Mouse (Mus musculus): ENCODE measurements around the gene Mtnr1a. TPM values are rescaled to one million over a fixed set of nuclear protein-coding genes. Genes with fewer than 3 reads are reported as not detected.
"Not testable (repeated sequence)": the region's sequence is repeated elsewhere in the genome, so short reads cannot be mapped to it uniquely, and the experiment has no call there.

Gene Mtnr1a
- total RNA-seq (2021): not detected
- long read RNA-seq, experiment 1: 0 reads
- long read RNA-seq, experiment 2: 0 reads

DNA sequence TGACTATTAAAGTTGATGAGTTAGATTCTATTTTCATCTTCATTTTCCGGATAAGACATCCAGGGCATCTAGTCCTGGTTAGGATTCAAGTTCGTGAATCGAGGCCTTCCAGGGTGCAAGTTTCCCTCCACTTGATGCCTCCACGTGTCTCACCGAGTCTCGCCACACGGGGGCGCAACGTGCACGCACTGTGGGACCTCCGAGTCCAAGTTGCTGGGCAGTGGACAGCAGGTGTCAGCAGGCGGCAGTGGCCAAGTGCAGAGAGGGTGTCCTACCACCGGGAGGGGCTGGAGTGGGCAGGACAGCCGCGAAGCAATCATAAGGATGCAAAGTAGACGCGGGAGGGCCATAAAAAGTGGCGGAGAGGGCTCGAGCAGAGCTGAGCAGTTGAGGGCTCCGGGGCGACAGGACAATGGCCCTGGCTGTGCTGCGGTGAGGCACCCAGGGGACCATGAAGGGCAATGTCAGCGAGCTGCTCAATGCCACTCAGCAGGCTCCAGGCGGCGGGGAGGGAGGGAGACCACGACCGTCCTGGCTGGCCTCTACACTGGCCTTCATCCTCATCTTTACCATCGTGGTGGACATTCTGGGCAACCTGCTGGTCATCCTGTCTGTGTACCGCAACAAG is at the start of gene Mtnr1a:
TSS of gene Mtnr1a (plus strand) at position 379 of the 628 bp plus-strand sequence.
- peak; percentile 82 to 94 for DNase-seq (ENCODE audit: low spot score in 2 of 2)
- intact Hi-C loops (cut with DNase I): loop anchor here (1.0 kb wide), 1 partner anchor 167 kb away; no protein-coding TSS in a partner anchor

DNA sequence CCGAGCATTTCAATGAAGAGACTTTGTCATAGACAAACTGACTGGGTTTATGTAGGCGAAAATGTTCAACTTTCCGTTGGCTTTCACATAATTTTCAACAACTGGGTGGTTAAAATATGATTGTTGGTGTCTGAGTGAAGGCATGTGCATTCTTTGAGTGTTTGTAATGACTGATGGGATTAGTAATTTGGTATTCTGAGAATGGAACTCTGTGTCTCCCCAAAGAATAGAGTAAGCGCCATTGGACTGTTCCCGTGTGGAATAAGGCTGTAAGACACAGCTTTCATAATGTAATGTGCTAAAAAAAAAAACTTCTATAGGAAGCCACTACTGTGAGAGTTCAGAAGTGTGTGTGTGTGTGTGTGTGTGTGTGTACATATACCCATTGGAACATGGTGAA is 49.7 kb upstream of the Mtnr1a start:
- intact Hi-C loops (cut with DNase I): no loop called here
- DNase-seq (ENCODE audit: low spot score in 2 of 2): no peak

DNA sequence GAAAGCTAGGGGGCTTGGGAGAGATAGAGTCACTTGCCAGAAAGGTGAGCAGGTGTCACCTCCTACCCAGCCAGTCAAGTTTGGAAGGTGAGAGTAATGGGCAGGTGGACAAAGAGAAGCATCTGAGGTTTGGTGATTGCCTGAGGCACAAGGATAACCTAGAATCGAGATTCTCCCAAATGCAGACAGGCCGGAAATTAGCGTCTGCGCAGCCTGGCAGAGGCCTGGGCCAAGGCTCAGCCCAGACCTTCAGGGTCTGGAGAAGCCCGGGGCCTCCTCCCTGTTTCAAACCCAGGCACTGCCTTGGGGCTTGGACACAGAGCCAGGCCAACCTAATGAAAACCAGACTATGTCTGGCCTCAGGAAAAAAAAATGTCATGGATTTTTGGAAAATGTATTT is 47.8 kb upstream of the Mtnr1a start:
- intact Hi-C loops (cut with DNase I): no loop called here
- no peak for DNase-seq (ENCODE audit: low spot score in 2 of 2)

DNA sequence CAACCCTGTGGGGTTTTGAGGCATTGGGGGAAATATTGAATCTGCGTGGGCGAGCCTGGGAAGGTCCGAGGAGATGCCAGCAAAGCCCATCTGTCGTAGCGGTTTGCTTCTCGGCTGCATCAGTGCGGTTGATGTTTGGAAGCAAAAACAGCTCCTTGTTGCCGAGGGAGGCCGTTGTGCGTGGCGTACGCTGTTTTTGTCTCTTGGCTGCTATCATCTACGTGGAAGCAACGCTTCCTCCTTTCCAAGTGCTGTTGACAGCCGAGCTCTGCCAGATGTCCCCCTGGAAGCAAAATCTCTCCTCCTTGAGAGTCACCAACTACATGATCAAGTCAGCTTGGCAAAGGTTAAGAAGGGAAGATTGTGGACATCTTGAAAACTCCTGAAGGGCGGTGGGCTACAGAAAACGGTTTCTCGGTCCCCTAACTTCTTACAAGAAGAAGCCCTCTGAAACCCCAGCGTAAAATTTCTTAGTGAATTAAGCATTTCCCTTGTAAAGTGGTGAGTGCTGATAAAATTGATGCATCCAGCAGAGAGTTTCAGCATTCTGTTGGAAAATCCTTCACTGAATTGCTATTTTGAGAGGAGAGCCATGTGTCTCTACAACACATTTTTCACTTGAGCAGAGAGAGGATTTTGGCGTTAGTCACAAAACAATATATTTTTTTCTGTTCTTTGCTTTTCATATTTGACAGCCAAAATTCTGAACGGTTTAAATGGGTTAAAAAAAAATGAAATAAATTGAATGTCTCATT is 46.8 kb upstream of the Mtnr1a start:
- intact Hi-C loops (cut with DNase I): no loop called here
- peak; percentile 69 to 76 for DNase-seq (ENCODE audit: low spot score in 2 of 2)

DNA sequence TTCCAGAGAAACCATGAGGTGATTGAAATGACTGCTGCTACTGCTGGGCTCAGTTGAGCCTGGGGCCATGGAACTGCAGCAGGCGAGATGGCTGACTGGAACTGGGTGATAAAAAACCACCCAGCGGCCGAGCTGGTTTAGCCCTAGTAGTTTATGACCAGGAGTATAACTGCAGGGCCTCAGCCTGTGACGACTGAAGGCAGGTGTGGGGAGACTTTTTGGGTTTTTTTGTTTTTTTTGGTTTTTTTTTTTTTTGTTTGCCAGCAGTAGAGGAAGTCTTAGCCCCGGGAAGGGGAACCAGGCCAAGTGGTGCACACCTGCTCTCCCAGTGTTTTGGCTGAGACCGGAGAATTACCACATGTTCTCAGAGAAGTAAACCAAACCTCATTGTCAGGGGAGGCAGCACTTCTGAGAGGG is 40.8 kb upstream of the Mtnr1a start:
- DNase-seq (ENCODE audit: low spot score in 2 of 2): no peak
- intact Hi-C loops (cut with DNase I): no loop called here

DNA sequence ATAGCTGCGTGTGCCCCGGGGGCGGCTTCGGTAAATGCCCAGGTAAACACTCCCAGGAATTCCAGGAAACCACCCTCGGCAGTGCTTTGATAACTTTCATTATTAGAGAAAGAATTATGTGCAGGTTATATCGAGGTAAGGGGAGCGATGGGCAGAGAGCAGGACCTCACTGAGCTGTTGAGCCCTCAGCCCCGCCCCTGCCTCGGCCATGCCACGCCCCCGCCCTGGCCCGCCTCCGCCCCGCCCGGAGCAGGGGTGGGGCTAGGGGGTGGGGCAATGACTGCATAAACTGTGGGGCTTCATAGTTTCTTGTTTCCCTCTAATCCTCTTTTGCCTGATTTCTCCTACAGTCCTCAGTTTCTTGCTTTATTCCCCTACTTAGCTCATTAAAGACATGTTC is 30.6 kb upstream of the Mtnr1a start:
- intact Hi-C loops (cut with DNase I): no loop called here
- no peak for DNase-seq (ENCODE audit: low spot score in 2 of 2)

DNA sequence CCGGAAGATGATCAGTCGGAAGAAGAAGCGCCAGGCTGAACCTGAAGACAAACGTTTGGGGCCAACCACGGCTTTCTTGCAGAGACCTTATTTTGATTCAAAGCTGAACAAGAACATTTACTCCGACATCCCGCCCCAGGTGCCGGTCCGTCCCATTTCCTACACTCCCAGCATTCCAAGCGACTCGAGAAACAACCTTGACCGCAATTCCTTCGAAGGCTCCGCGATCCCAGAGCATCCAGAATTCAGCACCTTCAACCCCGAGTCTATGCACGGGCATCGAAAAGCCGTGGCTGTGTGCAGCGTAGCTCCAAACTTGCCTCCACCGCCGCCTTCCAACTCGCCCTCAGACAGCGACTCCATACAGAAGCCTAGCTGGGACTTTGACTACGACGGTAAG is 24.8 kb upstream of the Mtnr1a start:
- intact Hi-C loops (cut with DNase I): no loop called here
- no peak for DNase-seq (ENCODE audit: low spot score in 2 of 2)

DNA sequence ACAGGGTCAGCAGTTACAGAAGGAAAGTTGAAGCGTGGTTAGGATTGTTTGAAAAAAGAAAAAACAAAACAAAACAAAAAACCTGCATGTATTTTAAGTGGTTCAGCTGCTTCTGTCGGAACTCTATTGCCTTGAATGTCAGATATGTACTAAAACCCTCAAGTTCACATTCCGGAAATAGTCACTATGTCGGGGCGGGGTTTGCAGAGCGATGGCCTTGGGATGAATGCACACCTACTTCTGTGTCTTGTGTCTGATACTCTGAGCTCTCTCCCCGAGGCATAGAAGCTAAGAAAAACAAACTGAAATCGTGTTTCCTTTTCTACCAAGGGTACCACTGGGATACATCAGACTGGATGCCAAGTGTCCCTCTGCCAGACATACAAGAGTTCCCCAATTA is 18.5 kb upstream of the Mtnr1a start:
- no peak for DNase-seq (ENCODE audit: low spot score in 2 of 2)
- intact Hi-C loops (cut with DNase I): no loop called here

DNA sequence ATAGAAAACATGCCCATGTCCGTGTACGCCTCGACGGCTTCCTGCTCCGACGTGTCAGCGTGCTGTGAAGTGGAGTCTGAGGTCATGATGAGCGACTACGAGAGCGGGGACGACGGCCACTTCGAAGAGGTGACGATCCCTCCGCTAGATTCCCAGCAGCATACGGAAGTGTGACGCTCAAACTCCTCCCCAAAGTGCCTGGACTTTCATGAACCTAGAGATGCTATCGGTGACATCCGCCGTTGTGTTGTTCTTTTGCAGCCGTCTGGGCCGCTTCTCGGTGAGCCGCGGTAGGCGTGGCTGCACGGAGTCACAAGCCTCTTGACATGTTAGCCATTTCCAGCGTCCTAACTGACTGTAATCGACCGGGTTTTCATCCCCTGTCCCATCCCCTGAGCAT is 17.7 kb upstream of the Mtnr1a start:
- intact Hi-C loops (cut with DNase I): no loop called here
- no peak for DNase-seq (ENCODE audit: low spot score in 2 of 2)

DNA sequence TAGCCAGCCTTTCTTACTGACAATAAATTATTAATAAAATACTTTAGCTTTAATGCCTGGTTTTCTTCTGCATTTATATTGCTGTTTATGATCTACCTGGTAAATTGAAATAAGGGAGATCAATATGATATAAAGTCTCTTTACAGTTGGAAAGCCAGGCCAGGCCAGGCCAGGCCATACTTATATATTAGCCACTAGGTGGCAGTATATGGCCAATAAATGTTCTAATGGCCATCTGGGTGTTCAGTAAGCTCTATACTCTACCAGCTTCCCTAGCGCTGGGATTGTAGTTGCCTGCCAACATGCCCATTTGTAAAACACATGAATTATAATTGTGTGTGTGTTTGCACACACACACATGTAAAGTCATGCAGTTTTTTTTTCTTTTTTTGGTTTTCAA is 16.7 kb upstream of the Mtnr1a start:
- no peak for DNase-seq (ENCODE audit: low spot score in 2 of 2)
- intact Hi-C loops (cut with DNase I): no loop called here

DNA sequence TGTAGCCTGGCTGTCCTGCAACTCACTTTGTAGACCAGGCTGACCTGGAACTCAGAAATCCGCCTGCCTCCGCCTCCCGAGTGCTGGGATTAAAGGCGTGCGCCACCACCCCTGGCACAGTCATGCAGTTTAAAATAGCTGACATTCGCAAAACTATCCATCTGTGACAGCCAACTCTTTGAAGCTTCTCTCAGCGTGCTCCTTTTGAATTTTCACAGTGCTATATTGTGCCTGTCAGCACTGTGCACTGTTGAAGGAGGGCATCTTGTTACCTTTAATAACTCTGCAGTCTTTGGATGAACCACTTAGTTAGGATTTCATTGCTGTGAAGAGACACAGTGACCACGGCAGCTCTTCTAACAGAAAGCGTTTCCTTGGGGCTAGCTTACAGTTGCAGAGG is 16.3 kb upstream of the Mtnr1a start:
- no peak for DNase-seq (ENCODE audit: low spot score in 2 of 2)
- intact Hi-C loops (cut with DNase I): no loop called here

DNA sequence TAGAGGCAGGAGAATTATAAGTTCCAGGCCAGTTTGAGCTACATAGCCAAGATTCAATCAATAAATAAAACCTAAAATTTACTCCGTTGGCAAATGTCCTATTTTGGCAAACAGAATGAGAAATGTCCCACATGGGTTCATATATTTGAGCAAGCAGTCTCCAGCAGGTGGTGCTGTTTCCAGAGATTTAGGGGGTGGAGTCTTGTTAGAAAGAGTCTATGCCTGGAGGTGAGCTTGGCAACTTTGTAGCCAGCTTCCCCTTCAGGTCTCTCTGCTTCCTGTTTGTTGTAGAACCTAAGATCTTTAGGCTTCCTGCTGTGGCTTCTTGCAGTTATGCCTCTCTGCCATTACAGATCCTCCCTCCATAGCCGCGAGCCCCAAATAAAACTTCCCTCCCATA is 13.4 kb upstream of the Mtnr1a start:
- no peak for DNase-seq (ENCODE audit: low spot score in 2 of 2)
- intact Hi-C loops (cut with DNase I): no loop called here

DNA sequence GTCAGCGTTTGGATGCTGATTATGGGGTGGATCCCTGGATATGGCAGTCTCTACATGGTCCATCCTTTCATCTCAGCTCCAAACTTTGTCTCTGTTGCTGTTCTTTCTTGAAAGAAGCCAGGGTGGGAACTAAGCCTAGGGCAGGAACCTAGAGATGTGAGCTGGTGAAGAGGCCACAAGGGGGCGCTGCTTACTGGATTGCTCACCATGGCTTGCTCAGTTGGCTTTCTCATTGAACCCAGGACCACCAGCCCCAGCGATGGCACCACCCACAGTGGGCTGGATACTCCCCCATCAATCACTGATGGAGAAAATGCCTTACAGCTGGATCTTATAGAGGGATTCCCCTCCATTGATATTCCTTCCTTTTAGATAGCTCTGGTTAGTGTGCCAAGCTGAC is 12.1 kb upstream of the Mtnr1a start:
- DNase-seq (ENCODE audit: low spot score in 2 of 2): no peak
- intact Hi-C loops (cut with DNase I): no loop called here

DNA sequence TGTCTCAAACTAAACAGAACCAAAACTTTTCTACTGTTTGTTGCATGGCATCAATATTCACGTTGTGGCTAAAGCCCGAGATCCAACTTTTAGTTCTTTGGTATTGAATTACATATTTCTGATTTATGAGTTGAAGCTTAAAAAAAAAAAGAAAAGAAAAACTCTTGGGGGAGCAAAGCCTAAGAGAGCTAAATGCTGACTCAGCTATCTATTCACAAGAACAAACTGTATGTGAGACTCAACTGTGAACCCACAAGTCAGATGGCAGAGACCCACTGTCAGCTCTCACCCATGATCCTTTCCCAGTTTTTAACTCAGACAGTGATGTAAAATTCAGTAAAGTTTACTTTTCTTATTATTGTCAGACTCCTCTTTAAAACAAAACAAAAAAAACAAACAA is 8.9 kb upstream of the Mtnr1a start:
- intact Hi-C loops (cut with DNase I): no loop called here
- no peak for DNase-seq (ENCODE audit: low spot score in 2 of 2)

DNA sequence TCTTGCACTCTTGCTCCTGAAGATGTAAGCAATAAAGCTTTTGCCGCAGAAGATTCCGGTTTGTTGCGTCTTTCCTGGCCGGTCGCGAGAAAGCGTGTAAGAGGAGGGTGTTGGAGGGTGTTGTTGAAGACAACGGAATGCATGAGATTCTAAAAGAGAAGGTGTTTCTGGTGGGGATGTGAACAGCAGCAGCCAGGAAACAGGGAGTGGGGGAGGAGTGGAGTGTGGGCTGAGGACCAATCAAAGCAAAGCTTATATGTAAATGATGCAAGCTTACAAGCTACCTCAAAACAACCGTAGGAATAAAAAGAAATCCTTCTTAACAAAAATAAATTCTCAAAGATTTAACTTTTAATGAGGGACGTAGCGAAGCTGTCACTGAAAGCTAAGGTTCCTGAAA is 6.6 kb upstream of the Mtnr1a start:
- no peak for DNase-seq (ENCODE audit: low spot score in 2 of 2)
- intact Hi-C loops (cut with DNase I): no loop called here

DNA sequence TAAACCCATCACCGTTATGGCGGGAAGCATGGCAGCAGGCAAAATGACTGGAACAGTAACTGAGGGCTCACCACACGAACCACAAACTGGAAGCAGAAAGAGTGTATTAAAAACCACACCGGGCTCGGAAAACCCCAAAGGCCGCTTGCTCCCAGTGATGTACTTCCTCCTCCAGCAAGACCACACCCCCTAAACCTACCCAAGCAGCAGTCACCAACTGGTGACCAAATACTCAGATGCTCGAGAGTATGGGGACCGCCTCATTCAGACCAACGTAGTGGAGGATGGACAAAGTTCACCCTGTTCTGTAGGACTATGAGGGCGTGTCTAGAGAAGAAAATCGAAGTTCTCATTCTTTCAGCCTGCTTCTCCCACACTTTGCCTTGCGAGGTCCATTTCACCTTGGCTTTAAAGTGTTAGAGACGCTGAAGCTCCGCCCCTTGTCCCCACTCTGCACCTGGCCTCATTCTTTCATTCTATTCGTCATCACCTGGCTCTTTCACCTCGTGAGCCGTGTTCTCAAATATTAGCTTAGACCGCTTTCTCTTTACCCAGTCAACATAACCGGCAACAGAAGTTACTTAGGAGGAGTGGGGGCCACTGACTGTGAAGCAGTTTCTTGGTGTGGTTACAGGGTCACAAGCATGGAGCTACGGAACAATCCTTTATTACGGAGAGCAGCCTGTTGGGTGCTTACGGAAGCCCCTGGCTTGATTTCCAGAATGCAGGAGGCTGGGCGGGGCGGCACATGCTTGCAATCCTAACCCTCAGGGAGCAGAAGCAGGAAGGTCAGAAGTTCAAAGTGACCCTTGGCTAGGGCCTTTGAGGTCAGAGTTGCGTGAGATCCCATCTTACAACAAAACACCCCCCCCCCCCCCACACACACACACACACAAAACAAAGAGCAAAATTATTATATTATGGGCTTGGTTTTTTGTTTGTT is 5.7 kb upstream of the Mtnr1a start:
- intact Hi-C loops (cut with DNase I): no loop called here

DNA sequence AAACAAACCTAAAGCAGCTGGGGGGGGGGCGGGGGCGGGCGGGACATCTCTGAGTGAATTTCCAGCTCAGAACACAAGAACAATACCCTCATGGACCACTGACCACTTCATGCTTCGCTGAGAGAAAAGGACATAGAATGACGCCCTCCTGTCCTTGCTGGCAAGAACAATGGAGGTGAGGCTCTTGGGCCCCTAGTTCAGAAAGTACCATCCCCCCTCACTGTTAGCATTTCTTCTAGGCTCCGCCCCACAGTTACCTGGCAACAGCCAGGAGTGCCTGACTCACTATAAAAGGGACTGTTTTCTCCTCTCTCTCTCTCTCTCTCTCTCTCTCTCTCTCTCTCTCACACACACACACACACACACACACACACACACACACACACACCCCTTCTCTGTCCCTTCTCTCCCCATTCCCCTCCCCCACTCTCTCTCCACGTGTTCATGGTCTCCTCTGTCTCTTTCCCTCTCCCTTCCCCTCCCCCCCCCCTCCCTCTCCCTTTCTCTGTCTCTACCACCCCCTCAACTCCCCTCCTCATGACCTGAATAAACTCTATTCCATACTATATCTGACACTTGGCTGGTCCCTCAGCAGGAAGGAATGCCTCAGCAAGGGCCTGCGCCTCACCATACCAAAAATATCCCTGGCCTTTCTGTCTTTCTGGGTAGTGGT is 4.6 kb upstream of the Mtnr1a start:
- intact Hi-C loops (cut with DNase I): no loop called here
- DNase-seq (ENCODE audit: low spot score in 2 of 2): no peak

More for the DNA sequence above, 5.7 kb upstream of the Mtnr1a start:
- DNase-seq (ENCODE audit: low spot score in 2 of 2): no peak

DNA sequence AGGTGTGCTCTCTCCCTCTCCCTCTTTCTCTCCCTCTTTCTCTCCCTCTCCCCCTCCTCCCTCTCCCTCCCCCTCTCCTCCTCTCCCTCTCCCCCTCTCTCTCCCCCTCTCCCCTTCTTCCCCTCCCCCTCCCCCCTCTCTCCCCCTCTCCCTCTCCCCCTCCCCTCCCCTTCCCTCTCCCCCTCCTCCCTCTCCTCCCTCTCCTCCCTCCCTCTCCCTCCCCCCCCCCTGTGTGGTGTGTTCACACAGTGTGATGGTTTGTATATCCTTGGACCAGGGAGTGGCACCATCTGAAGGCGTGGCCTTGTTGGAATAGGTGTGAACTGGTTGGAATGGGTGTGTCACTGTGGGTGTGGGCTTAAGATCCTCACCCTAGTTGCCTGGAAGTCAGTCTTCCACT is 3.5 kb upstream of the Mtnr1a start:
- DNase-seq (ENCODE audit: low spot score in 2 of 2); intact Hi-C loops (cut with DNase I): not testable (repeated sequence)

DNA sequence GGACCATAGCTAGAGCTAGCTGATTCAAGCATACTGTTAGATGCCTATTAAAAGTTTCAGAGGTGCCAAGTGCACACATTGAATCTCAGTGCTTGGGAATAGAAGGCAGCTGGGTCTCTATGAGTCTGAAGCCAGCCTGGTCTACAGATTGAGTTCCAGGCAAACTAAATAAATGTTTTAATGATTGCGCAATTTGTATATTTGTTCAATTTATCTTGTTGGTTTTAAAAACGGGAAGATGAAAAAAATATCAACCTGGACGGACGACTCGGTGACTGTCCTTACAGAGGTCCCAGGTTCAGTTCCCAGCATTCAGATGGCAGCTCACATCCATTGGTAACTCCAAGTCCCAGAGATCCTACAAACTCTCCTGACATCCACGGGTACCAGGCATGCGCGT is 2.0 kb downstream of the Mtnr1a start:
- intact Hi-C loops (cut with DNase I): no loop called here
- DNase-seq (ENCODE audit: low spot score in 2 of 2): no peak

DNA sequence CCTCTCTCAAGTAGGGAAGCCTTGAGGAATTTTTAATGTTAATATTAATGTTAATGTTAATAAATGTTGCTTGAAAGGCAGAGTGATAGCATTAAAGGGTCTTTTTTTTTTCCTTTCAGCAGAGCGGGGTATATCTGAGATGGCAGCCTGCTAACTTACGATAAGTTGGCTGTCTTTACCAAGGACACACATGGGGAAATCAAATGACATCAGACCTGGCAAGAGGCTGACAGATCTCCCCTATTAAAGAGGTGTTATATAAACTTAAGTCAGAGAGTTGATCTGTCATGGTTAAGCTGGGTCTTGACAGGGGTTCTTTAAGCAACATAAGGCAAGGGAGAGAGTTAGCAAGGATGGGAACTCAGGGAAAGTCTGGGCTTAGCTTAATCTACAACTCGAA is 11.9 kb downstream of the Mtnr1a start:
- intact Hi-C loops (cut with DNase I): no loop called here

More for the DNA sequence above, 11.9 kb downstream of the Mtnr1a start:
- DNase-seq (ENCODE audit: low spot score in 2 of 2): no peak
